Mouse (Mus musculus): ENCODE data around the gene Clp1. TPM values are rescaled to one million over a fixed set of nuclear protein-coding genes. Genes with fewer than 3 reads are reported as not detected.

Clp1 gene
- polyA plus RNA-seq, 1 experiment: 15.8 TPM

GRCm38 (mm10) chr2:84758542-84759127 lies 31.5 kb upstream of the Clp1 start:
- peak; percentile 73 for DNase-seq (ENCODE audit: low read depth)
- peak; percentile 56; the same call in 1 of the 2 replicates for TF ChIP-seq CTCF (IDR thresholded peaks at IDR 0.05; ENCODE audit: borderline replicate concordance, extremely low read depth, insufficient read depth, insufficient read length)
- TF ChIP-seq POLR2A (IDR thresholded peaks at IDR 0.05; ENCODE audit: borderline replicate concordance, extremely low read depth, insufficient read depth, insufficient read length, poor library complexity, severe bottlenecking): no peak

- no peak for DNase-seq (ENCODE audit: low read depth)
- TF ChIP-seq POLR2A (IDR thresholded peaks at IDR 0.05; ENCODE audit: borderline replicate concordance, extremely low read depth, insufficient read depth, insufficient read length, poor library complexity, severe bottlenecking) (no peak), CTCF (IDR thresholded peaks at IDR 0.05; ENCODE audit: borderline replicate concordance, extremely low read depth, insufficient read depth, insufficient read length) (no peak)
Observed at GRCm38 (mm10) chr2:84757026-84757682, 30.0 kb upstream of the Clp1 start.

- no peak for DNase-seq (ENCODE audit: low read depth)
- TF ChIP-seq CTCF (IDR thresholded peaks at IDR 0.05; ENCODE audit: borderline replicate concordance, extremely low read depth, insufficient read depth, insufficient read length) (no peak), POLR2A (IDR thresholded peaks at IDR 0.05; ENCODE audit: borderline replicate concordance, extremely low read depth, insufficient read depth, insufficient read length, poor library complexity, severe bottlenecking) (no peak)
Observed at GRCm38 (mm10) chr2:84756245-84756644, 29.1 kb upstream of the Clp1 start.

- DNase-seq (ENCODE audit: low read depth): peak; percentile 28
- TF ChIP-seq CTCF (IDR thresholded peaks at IDR 0.05; ENCODE audit: borderline replicate concordance, extremely low read depth, insufficient read depth, insufficient read length) (no peak), POLR2A (IDR thresholded peaks at IDR 0.05; ENCODE audit: borderline replicate concordance, extremely low read depth, insufficient read depth, insufficient read length, poor library complexity, severe bottlenecking) (no peak)
Observed at GRCm38 (mm10) chr2:84750115-84750514, 23.0 kb upstream of the Clp1 start.

- TF ChIP-seq CTCF (IDR thresholded peaks at IDR 0.05; ENCODE audit: borderline replicate concordance, extremely low read depth, insufficient read depth, insufficient read length) (no peak), POLR2A (IDR thresholded peaks at IDR 0.05; ENCODE audit: borderline replicate concordance, extremely low read depth, insufficient read depth, insufficient read length, poor library complexity, severe bottlenecking) (no peak)
- DNase-seq (ENCODE audit: low read depth): peak; percentile 69
Observed at GRCm38 (mm10) chr2:84744126-84744525, 17.0 kb upstream of the Clp1 start.

GRCm38 (mm10) chr2:84743561-84743960 lies 16.4 kb upstream of the Clp1 start, which contains the start of gene Gm19426:
Gene Gm19426 (minus strand): TSS chr2:84743655.
- DNase-seq (ENCODE audit: low read depth): peak; percentile 98
- TF ChIP-seq POLR2A (IDR thresholded peaks at IDR 0.05; ENCODE audit: borderline replicate concordance, extremely low read depth, insufficient read depth, insufficient read length, poor library complexity, severe bottlenecking) (peak; percentile 39; the same call in 1 of the 2 replicates), CTCF (IDR thresholded peaks at IDR 0.05; ENCODE audit: borderline replicate concordance, extremely low read depth, insufficient read depth, insufficient read length) (no peak)

- DNase-seq (ENCODE audit: low read depth): peak; percentile 97
- TF ChIP-seq POLR2A (IDR thresholded peaks at IDR 0.05; ENCODE audit: borderline replicate concordance, extremely low read depth, insufficient read depth, insufficient read length, poor library complexity, severe bottlenecking) (no peak), CTCF (IDR thresholded peaks at IDR 0.05; ENCODE audit: borderline replicate concordance, extremely low read depth, insufficient read depth, insufficient read length) (no peak)
Observed at GRCm38 (mm10) chr2:84742451-84743283, 15.5 kb upstream of the Clp1 start.

- TF ChIP-seq CTCF (IDR thresholded peaks at IDR 0.05; ENCODE audit: borderline replicate concordance, extremely low read depth, insufficient read depth, insufficient read length) (no peak), POLR2A (IDR thresholded peaks at IDR 0.05; ENCODE audit: borderline replicate concordance, extremely low read depth, insufficient read depth, insufficient read length, poor library complexity, severe bottlenecking) (no peak)
- no peak for DNase-seq (ENCODE audit: low read depth)
Observed at GRCm38 (mm10) chr2:84741841-84742450, 14.8 kb upstream of the Clp1 start.

- DNase-seq (ENCODE audit: low read depth): peak; percentile 47
- no peak for TF ChIP-seq POLR2A (IDR thresholded peaks at IDR 0.05; ENCODE audit: borderline replicate concordance, extremely low read depth, insufficient read depth, insufficient read length, poor library complexity, severe bottlenecking)
- TF ChIP-seq CTCF (IDR thresholded peaks at IDR 0.05; ENCODE audit: borderline replicate concordance, extremely low read depth, insufficient read depth, insufficient read length): peak; percentile 4; the same call in 1 of the 2 replicates
Observed at GRCm38 (mm10) chr2:84740608-84741333, 13.6 kb upstream of the Clp1 start.

GRCm38 (mm10) chr2:84738271-84738911 lies 11.2 kb upstream of the Clp1 start:
- DNase-seq (ENCODE audit: low read depth): peak; percentile 64
- peak; percentile 60; the same call in 1 of the 2 replicates for TF ChIP-seq CTCF (IDR thresholded peaks at IDR 0.05; ENCODE audit: borderline replicate concordance, extremely low read depth, insufficient read depth, insufficient read length)
- TF ChIP-seq POLR2A (IDR thresholded peaks at IDR 0.05; ENCODE audit: borderline replicate concordance, extremely low read depth, insufficient read depth, insufficient read length, poor library complexity, severe bottlenecking): no peak

Measured in brain, embryonic 14.5 days (tissue).